Mouse (Mus musculus) frontal cortex, adult 2 months (tissue): ENCODE measurements around the gene Edem2. TPM values are rescaled to one million over a fixed set of nuclear protein-coding genes. Genes with fewer than 3 reads are reported as not detected.
"Not testable (repeated sequence)": the region's sequence is repeated elsewhere in the genome, so short reads cannot be mapped to it uniquely, and the experiment has no call there.

Experiments
- DNase-seq, 2 experiments: peaks; one replicate each; pipeline ENCODE4 v3.0.0; 2022; ENCODE audit warnings: low spot score in 1 of 2; ENCODE audit errors: extremely low spot score in 1 of 2
- polyA plus RNA-seq: library from polyadenylated mRNA; depleted of rRNA; stranded (reverse); fragments of >200 nt; gene quantifications from 2 replicates; pipeline ENCODE4 v1.2.3, GENCODE M21; 2012

Edem2 gene
- polyA plus RNA-seq, 1 experiment = 39.6 TPM

DNA sequence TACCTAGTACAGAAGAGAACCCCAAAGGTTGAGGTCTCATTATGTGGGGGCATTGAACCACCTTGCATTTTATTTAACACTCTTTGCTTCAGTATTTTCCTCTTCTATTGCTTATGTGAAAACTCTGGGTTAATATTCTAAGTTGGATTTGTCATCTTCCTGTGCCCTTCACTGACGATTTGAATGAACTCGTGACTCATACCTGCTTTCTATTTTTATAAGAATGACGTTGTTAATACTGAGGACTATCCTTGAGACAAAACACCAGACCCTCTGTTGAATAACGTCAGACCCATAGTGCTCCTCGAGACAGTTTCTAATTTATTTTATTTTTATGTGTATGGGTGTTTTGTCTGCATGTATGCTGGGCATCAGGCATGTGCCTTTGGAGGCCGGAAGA, 7.7 kb upstream of the Edem2 start:
- DNase-seq = no peak

DNA sequence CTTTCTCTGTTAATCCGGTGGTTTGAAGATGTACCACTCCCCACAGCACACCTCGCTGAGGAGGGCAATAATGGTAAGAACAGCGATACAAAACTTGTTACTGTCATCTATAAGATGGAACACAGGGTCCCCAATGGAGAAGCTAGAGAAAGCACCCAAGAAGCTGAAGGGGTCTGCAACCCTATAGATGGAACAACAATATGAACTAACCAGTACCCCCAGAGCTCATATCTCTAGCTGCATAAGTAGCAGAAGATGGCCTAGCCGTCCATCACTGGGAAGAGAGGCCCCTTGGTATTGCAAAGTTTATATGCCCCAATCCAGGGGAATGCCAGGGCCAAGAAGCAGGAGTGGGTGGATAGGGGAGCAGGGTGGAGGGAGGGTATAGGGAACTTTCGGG, 6.5 kb upstream of the Edem2 start, which contains the start of gene Gm17581:
TSS of gene Gm17581 (minus strand) at position 101 of the 400 bp plus-strand sequence.
- not testable (repeated sequence) for DNase-seq

DNA sequence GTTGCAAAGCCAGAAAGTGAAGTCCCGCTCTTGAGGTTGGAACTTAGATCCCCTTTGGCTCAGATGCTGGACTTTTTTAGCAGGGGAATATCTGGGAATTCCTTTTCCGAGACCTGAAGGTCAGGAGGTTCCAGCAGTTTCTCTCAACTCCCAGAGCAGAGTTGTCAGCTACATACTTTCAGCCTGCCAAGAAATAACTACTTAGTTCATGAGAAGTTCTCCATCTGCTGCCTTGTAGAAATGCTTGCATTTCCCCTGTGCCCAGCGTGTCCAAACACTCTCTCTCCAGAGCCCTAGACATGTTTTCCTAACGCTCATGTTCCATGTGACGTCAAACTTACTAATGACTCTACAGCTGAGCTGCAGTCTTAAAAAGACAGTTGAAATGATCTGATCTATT, 5.8 kb upstream of the Edem2 start:
- no peak for DNase-seq

DNA sequence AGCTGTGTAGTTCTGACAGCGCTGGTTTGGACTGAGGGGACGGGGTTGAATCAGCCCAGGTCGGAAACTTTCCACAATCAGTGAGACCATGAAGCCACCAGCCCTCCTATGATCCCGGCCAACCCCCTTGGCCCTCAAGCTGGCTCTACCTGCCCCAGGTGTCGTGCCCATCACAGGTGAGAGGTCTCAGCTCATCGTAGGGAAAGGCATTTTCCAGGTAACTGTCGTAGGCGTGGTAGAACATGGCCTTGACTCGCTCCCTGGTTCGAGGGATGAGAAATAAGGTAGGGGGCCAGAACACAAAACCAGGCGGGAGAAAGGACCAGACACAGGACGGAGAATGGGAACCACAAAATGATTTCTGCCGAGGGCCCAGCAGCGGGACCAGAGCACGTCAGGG, 533 bp downstream of the Edem2 start:
- no peak for DNase-seq

DNA sequence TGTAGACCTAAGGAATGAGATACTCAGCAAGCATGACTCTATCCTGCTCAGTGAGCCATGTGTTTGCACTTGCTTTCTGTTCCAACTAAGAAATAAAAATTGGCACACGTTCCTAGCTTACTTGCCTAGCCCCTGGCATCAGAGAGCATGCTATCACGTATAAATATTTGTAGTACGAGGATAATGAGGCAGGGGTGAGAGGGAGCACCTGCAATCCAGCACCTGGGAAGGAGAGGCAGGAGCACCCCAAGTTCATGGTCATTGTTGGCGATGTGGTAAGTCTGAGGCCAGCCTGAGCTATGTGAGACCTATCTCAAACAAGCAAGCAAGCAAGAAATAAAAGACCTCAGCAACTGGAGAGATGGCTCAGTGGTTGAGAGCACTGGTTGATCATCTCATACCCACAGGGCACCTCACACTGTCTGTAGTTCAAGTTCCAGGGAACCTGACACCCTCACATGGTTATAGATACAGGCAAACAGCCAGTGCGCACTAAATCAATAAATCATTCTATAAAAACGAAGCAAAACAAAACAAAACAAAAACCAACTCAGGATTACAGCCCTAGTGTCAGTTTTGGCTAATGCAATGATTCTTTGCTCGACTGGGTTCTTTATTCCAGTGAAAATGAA, 1.4 kb downstream of the Edem2 start:
- DNase-seq = no peak

DNA sequence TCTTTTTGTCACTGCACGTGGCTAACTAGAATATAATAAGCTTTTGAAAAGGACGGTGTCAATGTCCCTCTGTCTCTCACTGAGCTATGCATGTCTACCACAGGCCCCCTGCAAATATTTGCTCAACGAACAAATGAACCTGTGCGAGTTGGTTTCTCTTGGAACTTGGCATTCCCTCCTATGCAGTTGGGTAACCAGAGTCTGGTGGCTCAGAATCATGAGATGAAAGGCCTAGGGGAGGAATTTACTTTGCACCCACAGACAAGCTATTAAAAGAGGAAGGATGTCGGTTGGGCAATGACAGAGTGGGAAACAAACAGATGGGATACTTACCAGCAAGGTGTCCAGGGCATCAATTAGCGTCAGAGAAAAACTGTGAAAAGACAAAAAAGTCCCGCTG, 3.0 kb downstream of the Edem2 start:
- DNase-seq = no peak

DNA sequence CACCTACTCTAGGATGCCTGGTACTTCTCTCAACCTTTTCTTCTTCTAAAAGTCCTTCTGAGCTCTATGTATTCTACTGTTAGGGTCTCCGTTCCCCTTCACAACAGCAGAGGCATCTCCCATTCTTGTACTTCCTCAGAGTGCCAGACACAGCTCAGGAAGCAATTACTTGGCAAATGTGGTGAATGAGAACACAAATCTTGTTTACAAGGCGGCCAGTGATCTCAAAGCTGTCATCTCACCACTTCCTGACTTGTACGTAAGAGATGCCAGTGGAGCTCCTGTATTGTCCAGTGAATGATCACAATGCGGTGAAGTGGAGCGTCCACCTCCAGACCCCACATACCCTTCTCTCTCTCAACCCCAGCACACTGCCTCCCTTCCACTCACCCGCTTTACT, 4.7 kb downstream of the Edem2 start:
- no peak for DNase-seq

DNA sequence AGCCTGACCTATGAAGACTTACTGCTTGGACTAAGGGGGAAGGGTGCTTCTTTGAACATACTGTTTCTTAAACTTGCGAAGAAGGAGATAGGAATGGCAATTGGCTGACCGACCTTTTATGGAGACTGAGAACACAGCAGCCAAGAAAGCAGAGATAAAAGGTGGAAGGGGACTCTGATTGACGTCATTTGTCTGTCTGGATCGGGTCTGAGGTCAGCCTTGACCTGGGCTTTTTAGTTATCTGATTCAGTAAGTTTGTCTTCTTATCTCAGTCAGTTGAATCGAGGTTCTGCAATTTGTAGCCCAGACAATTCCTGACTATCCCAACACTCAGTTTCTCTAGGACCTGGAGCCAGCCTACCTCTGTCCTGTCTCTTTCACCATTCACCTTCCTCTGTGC, 5.2 kb downstream of the Edem2 start:
- no peak for DNase-seq

DNA sequence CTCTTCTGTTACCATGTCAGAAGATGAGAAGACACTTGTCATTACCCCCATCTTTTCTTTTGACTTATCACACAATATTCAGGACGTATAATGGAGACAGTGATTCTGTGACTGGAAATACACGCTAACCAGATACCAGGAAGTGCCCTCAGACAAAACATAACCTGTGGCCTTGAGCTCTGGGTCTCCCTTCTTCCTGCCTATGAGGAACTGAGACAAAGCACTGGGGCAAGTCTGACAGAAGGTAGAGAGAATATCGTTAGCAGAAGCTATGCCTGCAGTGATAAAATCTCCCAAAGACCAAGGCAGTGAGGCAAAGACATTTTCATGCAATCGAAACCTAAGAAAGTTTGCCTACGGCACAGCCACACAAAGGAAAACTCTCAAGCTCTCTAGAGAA, 8.7 kb downstream of the Edem2 start:
- DNase-seq = no peak

DNA sequence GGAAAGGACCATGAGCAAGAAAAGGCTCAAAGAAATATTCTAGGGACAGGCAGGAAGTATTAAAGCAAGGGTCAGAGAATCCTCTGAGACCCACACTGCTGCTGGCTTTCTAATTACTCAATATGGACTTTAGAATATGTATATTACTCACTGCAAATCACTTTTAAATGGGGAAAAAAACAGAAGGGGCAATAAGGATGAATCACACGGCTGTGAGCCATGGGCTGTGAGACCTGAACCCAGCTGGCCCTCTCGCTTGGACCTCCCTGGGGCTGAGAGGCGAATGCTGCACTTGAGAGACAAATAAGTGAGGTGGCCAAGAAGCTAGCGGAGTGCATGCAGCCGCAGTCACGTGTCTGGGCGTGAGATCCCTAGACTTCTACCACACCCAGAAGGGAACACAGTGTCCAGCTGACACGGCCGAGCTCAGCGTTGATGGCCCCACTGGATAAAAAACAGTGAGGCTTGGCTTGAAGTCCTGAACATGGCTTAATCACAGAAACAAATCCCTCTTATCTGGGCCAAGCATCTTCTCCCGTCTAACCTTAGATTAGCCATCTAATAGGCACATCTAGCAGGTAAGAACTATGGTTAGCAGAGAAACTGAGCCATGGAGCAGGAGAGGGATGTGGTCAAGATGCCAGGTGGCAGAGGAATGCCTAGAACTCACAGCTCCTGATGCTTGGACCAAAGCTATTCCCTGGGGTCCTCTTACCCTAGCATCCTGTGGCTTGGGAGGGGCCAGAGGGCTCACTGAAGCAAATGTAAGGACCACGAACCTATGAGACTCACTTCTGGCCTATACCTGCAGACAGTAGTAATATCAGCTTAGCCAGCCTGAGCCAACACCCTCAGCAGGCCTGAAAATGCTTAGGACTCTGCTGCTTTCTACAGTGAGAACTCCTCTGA, 11.9 kb downstream of the Edem2 start:
- DNase-seq = no peak

DNA sequence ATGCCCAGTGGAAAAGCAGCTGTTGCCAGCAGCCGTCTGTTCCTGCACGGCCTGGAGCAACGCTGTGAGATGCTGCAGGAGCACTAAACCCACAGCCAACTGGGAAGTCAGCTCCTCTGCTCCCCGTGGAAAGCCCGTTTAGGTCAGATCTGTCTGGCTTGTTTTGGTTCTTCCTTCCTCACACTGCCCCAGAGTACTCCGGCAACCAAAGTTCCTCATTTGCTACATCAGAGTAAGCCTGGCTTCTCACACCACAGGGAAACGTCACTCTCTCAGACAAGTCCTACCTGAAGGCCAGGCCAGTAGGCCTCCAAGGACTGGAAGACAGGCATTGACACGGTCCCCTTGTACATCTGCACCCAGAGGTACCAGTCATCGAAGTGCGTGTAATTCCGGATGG, 18.7 kb downstream of the Edem2 start:
- no peak for DNase-seq

DNA sequence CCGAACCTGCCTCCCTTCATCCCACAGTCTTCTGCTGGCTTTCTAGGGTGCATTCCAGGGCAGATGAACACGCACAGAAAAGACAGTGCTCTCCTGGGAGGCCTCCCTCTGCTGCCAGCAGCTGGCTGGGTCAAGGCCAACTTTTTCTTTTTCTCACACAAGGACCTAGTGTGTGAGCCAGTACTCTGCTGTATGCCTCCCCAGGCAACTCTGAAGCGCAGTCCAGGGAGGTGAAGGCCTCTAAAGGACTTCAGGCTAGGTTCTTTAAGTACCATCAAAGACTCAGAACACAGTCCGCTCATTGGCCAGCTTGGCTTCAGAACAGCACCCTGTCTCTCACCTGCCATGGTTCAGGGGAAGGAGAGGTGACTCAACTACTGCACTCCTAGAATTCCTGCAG, 22.0 kb downstream of the Edem2 start:
- DNase-seq = peak in 1 of 2 experiments; percentile 66

DNA sequence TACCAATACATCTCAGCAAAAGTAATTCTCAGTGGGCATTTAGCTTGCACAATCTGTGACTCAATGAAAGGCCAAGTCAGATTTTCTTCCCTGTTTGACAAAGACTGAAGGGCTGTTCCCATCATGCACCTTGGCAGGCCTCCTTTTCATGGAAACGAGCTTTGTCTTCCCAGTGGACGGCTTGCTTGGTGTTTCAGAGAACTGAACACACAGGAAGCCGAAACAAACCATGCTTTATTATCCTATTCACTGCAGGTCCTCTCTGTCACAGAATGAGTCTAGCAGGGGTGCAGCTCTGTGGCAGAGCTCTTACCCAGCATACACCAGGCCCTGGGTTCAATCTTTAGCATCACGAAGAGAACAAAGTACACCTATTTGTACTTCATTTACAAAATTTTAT, 25.6 kb downstream of the Edem2 start:
- DNase-seq = no peak

DNA sequence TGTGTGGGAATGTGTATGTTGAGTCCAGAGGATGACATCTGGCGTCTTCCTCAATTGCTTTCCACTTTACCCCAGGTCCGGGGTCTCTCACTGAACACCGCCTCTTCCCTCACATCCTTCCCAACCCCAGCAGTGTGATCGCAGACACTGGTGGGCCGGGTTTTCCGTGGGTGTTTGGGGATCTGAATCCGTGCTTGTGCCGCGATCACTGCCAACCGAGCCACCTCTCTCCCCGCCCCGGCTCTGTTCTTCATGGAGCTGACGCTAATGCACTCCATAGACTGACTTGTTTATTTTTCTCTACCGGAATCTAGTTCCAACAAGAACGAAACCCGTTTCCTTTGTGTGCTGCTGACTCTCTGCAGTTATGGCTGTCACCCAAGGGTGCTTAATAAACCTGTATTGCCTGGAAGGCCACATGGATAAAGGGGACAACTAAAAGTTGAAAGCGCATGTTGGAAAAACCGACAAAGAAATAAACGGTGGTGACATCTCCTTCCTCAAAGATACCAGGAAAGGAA, 27.8 kb downstream of the Edem2 start:
- peak in 1 of 2 experiments; percentile 31 for DNase-seq

DNA sequence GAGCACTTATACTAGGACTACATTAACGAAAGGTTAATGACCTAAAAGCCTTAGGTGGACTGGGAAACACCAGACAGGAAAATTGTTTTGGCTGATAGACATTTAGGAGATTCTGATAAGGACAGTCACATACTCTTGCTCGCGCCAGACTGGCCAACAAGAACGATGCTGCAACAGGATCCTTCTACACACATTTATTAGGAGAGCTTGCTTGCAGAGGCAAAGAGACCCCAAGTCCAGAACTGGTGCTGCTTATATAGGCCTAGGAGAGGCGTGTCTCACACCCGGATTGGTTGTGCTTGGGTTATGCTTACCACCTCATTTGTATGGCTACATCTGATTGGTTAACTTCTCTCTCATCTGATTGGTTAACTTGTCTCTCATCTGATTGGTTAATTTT, 30.8 kb downstream of the Edem2 start:
- DNase-seq = not testable (repeated sequence)

DNA sequence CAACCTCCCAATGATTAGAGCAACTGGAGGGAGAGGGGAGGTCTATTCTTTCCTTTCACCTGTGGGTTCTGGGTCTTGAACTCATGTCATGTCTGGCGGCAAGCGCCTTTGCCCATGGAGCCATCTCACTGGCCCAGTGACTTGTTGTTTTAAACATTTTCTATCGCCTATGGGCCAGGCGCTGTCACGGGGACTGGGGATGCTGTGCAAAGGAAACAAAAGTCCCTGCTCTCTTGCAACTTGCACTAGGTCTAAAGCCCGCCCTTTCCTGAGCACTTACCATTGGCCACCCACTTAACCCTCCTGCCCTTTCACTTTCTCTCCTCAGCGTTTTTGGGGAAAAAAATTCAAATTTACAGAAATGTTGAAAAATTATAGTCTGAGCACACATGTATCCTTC, 32.4 kb downstream of the Edem2 start:
- DNase-seq = no peak

DNA sequence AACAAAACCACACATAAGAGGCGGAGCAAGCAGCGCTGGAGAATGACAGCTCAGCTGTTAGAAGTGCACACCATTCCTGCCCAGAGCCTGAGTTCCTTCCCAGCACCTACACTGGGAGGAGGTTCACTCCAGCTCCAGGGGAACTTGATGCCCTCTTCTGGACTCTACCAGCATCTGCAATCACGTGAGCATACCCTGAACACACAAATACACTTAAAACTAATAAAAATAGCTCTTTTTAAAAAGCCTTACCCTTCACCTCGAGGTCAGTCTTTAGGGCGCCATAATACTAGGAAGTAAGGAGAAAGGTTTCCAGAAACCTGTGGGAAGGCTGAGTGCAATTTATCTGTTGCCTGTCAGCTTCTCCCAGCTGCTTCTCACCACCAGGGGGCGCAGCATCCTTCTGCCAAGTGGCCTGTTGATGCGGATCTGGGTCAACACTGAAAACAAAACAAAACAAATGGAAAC, 33.1 kb downstream of the Edem2 start:
- peak; percentile 42 to 85 for DNase-seq

DNA sequence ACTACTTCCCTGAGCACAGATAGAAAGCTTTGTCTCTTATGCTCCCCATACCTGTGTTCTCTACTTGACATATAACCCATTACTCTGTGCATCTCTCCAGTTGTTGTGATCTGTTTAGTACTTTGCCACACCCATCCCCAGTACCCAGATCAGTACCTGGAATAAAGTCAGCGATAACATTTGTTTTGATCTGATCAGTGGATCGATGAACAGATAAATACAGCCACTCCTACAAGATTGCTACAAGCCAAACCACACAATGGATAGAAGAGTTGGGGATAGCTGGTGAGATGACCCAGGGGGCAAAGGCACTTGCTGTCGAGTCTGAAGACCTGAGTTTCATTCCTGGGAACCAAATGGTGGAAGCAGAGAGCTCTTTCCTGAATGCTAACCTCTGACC, 34.0 kb downstream of the Edem2 start:
- DNase-seq = no peak

DNA sequence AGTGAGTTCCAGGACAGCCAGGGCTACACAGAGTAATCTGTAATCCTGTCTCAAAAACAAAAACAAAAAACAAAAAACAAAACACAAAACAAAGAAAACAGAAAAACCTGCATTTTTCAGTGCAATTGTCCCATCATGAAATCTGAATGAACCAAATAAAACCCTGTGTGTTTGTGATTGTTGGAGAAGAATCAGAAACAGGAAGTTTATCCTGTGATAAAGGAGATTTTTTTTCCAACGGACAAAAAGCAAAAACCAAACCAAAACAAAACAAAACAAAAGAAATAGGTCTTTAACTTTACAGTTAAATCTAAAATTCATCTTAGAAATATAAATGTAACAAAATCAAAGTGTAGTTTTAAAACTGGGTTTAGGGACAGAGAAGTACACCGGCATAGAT, 34.7 kb downstream of the Edem2 start:
- DNase-seq = no peak

DNA sequence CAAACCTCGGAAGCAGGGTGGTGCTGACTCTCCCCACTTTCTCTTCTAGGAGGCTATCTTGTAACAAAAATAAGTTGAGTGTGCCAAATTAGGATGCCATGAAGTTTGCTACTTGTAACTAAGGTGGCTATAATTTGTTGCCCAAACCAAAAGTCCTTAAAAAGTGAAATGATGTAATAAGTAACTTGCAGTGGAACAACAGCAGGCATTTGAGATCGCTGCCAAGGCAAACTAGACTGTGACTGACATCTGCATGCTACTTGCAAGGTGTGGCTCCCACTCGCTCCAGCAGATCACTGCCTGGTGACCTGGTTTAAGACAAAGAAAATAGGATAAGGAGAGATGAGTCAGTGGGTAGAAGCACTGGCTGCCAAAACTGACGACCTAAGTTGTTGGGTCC, 36.1 kb downstream of the Edem2 start:
- no peak for DNase-seq

DNA sequence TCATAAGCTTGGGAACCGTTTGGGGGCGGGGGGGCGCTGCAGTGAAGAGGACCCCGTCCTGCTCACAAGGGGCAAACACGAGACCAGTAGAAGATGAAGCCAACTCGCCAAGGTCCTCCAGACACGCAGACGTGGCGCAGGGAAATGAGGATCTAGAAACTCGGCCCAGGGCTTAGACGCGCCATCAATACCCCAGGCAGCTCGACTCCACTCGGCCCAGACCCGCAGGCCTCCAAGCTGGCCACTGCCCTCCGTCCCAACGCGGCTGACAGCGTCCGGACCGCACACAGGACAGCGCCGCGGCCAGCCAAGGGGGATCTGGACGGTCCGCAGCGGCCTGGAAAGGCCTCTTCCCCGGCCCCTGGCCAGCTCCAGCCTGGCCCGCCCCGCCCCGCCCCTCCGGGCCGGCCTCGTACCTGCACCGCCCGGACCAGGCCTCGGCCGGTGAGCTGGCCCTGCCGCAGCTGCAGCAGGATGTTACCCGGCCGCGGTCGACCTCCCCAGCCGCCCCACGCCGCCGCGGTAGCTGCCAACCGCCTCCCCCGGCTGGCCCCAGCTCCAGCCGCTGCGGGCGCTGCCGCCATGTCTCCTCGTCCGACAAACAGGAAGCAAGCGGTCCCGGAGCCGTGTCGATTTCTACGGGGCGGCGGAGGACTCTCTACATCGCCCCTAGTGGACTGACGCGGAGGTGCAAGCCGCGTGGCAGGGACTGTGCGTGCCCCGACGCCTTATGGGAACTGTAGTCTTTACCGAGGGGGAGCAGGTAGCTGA, 37.4 kb downstream of the Edem2 start, which contains the start of gene Trpc4ap:
TSS of gene Trpc4ap (minus strand) at position 662 of the 771 bp plus-strand sequence.
- DNase-seq = peak; percentile 88 to 98
